Mouse (Mus musculus) liver, embryonic 16.5 days (tissue): ENCODE data around the gene Aatf. TPM values are rescaled to one million over a fixed set of nuclear protein-coding genes. Genes with fewer than 3 reads are reported as not detected.

Source experiments
- ATAC-seq: fragments of 200-750 bp; cut with Nextera tagmentation; 2 replicates; pipeline ENCODE4 v1.8.0; 2017; ENCODE audit warnings: low read depth, mild to moderate bottlenecking, moderate number of reproducible peaks, moderate library complexity
- H3K27ac ChIP-seq: fragments of 300-500 bp; sonication (generic); 2 replicates; pipeline ENCODE4 v1.5.1; 2014; ENCODE audit warnings: mild to moderate bottlenecking, low read length
- H3K27me3 ChIP-seq: fragments of 300-500 bp; sonication (generic); 2 replicates; pipeline ENCODE4 v1.6.1; 2014; ENCODE audit warnings: low read depth, low read length, mixed read lengths; ENCODE audit not compliant: control insufficient read depth, insufficient read depth
- H3K36me3 ChIP-seq: fragments of 300-500 bp; sonication (generic); 2 replicates; pipeline ENCODE4 v1.6.1; 2014; ENCODE audit warnings: mild to moderate bottlenecking; ENCODE audit not compliant: control insufficient read depth, insufficient read depth
- H3K4me1 ChIP-seq: fragments of 300-500 bp; sonication (generic); 2 replicates; pipeline ENCODE4 v1.6.1; 2014; ENCODE audit warnings: low read depth, low read length, mixed read lengths; ENCODE audit not compliant: control insufficient read depth
- H3K4me2 ChIP-seq: fragments of 300-500 bp; sonication (generic); 2 replicates; pipeline ENCODE4 v1.6.1; 2014; ENCODE audit warnings: low read depth, low read length, mixed read lengths
- H3K4me3 ChIP-seq: fragments of 300-500 bp; sonication (generic); 2 replicates; pipeline ENCODE4 v1.5.1; 2014; ENCODE audit warnings: low read depth, mild to moderate bottlenecking, low read length
- H3K9ac ChIP-seq: fragments of 300-500 bp; sonication (generic); 2 replicates; pipeline ENCODE4 v1.6.1; 2014; ENCODE audit warnings: low read depth, low read length
- H3K9me3 ChIP-seq: fragments of 300-500 bp; sonication (generic); replicated peaks from 2 replicates; pipeline ENCODE4 v1.6.1; 2016; ENCODE audit warnings: low read length; ENCODE audit not compliant: control insufficient read depth
- WGBS: fragments of 180-500 bp; shearing (Covaris S2); extraction: QIAGEN DNeasy Blood & Tissue Kit; methylation state at CpG from one replicate; pipeline ENCODE4 v1.1.7; 2014; ENCODE audit not compliant: insufficient replicate concordance; 5-methylcytosine and 5-hydroxymethylcytosine counted together
- polyA plus RNA-seq: library from polyadenylated mRNA; unstranded; fragments of >200 nt; fragmentation: Nextera tagmentation; extraction: Ambion mirVana; gene quantifications from 2 replicates; pipeline ENCODE4 v1.2.1, GENCODE M21; 2015

Gene Aatf
- polyA plus RNA-seq: 23.3 and 25.8 TPM in 2 replicates

DNA sequence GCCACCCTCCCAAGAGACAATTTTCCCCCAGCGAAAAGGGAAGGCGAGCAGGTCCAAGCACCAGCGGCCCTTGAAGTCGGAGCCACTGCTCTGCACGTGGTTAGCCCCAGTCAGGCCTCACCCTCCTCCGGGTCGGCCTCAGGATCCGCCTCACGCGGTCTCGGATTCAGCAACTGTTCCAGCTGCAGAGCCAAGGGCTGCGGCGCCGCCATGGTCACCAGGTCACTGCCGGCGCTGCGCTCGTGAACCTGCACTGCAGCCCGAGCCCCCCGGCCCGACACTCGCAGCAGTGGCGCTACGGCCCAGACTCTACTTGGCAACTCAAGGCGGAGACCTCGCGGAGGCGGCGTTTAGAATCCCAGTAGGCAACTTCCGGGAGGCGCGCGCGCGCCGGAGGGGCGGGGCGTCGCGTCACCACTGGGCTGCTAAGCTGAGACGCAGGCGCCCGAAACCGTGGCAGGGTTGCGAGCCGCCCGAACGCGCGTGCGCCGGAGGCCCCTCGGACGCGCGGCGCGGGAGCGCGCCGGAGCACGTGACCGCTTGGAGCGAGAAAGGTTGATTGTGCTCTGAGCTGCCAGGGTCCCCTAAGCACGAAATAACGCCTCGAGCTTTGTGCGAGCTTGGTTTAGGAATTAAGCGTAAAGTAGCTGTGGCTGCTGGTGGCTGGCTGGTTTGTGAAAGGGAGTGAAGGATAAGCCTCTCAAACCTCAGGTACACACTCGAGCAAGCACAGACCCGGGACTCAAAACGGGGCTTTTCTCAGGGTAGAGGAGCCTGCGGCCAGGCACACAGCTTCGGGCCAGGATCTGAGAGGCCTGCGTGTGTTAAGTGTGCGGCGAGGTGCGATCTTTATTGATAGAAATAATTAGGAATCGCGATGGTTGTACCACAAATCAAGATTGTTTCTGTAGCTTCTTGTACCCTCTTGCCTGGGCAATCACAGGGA is at the start of gene Aatf:
Gene Aatf, minus strand, starts transcription at position 352 of the 946 bp plus-strand sequence.
- Histone ChIP-seq H3K36me3 (peaks cover 3% of the 10 kb centered on the region; the same call in 1 of the 2 replicates), H3K9me3 (no peaks in the 10 kb centered on the region), H3K4me1 (peaks cover 8% of the 10 kb centered on the region; the same call in 1 of the 2 replicates), H3K27me3 (peaks cover 40% of the 10 kb centered on the region), H3K9ac (peak within 1 kb of the TSS; percentile 87), H3K27ac (peak within 1 kb of the TSS; percentile 59; the same call in 1 of the 2 replicates), H3K4me2 (peak within 1 kb of the TSS; percentile 98), H3K4me3 (peak within 1 kb of the TSS; percentile 89)
- under 1% methylated on average over 80 of the region's 80 CpGs for WGBS
- peak; percentile 99 for ATAC-seq

DNA sequence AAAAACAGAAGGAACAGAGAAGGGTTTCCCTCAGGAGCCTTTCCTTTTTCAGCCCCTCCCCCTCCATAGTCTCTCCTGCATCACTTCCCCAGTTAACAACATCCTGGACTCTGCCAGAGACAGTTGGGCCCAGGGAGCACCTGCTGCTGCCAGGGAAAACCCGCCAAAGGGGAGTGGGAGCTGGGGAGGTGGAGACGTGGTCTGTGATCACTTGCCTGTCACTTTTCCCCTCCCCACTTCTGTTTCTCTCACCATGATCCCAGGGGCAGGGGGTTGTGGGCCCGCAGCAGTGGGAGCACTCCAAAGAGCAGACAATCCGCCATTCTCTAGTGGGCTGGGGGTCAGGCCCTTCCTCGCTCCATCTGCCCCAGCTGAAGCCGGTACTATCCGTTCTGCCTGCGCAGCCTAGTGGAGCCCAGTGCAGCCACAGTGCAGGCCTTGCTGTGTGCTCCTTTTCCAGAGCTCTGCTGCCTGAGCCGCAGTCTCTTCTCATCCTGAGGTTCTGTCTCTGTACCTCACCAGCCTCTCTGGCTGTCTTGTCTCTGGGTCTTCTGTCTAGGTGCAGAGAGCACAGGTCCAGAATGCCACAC is 49.5 kb upstream of the Aatf start:
- Histone ChIP-seq H3K9me3 (no peaks in the 10 kb centered on the region), H3K27ac (no peak overlapping the region), H3K4me2 (no peak overlapping the region), H3K27me3 (0 out of 2 replicates have a peak, but pooled peaks cover 3% of the 10 kb centered on the region), H3K36me3 (no peaks in the 10 kb centered on the region), H3K9ac (no peak overlapping the region), H3K4me1 (no peaks in the 10 kb centered on the region), H3K4me3 (no peak overlapping the region)
- WGBS: 29% methylated on average over 9 of the region's 9 CpGs
- ATAC-seq: no peak

DNA sequence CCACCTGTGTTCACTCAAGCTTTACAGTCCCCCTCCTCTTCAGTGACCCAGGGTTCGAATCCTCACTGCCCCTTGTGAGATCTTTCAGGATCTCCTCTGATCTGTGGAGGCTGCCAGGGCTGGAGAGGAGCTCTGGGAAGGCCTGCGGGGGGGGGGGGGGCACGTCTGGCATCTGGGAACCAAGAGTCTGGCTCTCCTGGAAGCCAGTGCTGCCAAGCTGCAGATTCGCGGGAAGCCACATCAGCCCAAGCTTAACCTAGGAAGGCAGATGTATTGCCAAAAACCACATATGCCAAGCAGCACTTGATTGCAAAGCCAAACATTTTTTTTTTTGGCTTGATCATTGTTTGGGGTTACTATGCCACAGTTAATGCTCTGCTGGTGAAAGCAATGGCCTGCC is 48.2 kb upstream of the Aatf start:
- 56% methylated on average over 5 of the region's 5 CpGs for WGBS
- H3K27me3 ChIP-seq: 0 out of 2 replicates have a peak, but pooled peaks cover 3% of the 10 kb centered on the region
- no peak overlapping the region for H3K4me2 ChIP-seq
- no peaks in the 10 kb centered on the region for H3K4me1 ChIP-seq
- H3K36me3 ChIP-seq: no peaks in the 10 kb centered on the region
- no peaks in the 10 kb centered on the region for H3K9me3 ChIP-seq
- H3K4me3 ChIP-seq: no peak overlapping the region
- H3K9ac ChIP-seq: no peak overlapping the region
- ATAC-seq: no peak
- H3K27ac ChIP-seq: no peak overlapping the region

DNA sequence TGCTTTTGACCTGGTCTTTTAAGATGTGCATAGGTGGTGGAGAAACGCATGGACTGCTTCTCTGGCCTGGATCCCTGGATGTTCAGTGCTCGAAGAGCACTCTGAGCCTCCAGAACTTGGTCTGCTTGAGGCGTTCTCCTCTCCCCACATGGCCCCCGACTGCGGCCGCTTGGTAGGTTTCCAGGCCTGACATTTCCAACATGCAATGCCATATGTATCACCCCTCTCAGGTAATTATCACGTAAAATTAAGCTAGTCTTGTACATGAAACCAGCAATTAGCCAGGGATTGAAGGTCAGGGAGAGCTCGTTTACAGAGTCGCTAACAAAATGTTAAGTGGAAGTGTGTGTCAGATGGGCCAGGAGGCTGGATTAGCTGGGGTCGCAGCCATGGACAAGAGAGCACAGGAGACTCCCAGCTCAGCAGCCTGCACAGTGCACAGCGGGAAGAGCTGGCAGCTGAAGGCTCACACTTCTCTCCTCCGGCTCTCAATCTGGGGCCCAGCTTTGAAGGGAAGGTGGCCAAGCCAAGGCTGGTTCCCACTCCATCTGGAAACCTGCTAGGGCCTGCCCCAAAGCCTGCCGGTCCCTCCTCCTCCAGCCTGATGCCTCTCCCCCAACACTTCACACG is 40.6 kb upstream of the Aatf start:
- Histone ChIP-seq H3K9ac (no peak overlapping the region), H3K9me3 (no peaks in the 10 kb centered on the region), H3K4me3 (no peak overlapping the region), H3K27me3 (no peaks in the 10 kb centered on the region), H3K36me3 (no peaks in the 10 kb centered on the region), H3K27ac (no peak overlapping the region), H3K4me2 (no peak overlapping the region), H3K4me1 (no peaks in the 10 kb centered on the region)
- 73% methylated on average over 14 of the region's 14 CpGs for WGBS
- no peak for ATAC-seq

DNA sequence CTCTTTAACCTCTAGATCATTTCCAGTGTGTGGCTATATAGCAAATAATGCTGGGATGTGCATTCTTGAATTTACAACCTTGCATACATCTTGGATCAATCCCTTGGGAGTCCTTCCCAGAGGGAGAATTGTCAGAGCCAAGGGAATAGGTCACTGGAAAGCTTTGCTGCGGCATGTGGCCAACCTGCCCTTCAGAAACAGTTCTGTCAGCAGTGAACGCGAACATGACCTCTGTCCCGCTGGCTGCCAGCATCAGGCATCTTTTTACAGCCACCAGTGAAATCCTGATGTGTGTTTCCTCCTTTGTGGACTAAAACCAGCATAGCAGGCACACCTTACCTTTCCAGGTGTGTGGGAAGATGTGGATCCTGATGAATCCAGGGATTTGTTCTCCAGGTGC is 38.0 kb upstream of the Aatf start:
- H3K4me2 ChIP-seq: no peak overlapping the region
- no peak overlapping the region for H3K4me3 ChIP-seq
- no peak for ATAC-seq
- H3K27me3 ChIP-seq: no peaks in the 10 kb centered on the region
- no peaks in the 10 kb centered on the region for H3K36me3 ChIP-seq
- H3K9me3 ChIP-seq: no peaks in the 10 kb centered on the region
- WGBS: 69% methylated on average over 4 of the region's 4 CpGs
- no peaks in the 10 kb centered on the region for H3K4me1 ChIP-seq
- H3K27ac ChIP-seq: no peak overlapping the region
- no peak overlapping the region for H3K9ac ChIP-seq

DNA sequence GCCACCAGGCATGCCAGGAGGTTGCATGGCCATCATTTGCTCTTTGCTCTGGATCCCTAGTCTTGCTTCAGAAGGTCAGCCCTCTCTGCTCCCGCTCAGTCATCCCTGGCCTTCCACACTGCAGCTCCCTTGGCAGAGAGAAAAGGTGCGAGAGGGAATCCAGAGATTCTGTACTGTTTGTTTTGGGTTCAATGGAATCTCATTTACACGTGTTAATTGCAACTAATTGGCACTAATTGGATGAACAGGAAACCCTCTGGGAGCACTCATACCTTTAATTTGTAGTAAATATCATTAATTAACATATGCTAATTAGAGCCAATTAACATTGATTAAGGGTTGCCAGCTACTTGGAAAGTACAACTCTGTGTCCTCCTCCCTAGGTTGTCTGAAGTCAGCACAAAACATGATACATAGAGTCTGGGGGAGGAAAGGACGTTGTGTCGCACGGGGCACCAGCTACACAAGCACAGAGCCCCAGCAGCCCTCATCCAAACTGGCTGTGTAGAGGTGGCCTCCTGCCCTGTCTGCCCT is 36.0 kb upstream of the Aatf start:
- Histone ChIP-seq H3K4me3 (no peak overlapping the region), H3K27ac (no peak overlapping the region), H3K9me3 (no peaks in the 10 kb centered on the region), H3K4me1 (no peaks in the 10 kb centered on the region), H3K9ac (no peak overlapping the region), H3K27me3 (no peaks in the 10 kb centered on the region), H3K4me2 (no peak overlapping the region), H3K36me3 (no peaks in the 10 kb centered on the region)
- 43% methylated on average over 6 of the region's 6 CpGs for WGBS
- ATAC-seq: no peak

DNA sequence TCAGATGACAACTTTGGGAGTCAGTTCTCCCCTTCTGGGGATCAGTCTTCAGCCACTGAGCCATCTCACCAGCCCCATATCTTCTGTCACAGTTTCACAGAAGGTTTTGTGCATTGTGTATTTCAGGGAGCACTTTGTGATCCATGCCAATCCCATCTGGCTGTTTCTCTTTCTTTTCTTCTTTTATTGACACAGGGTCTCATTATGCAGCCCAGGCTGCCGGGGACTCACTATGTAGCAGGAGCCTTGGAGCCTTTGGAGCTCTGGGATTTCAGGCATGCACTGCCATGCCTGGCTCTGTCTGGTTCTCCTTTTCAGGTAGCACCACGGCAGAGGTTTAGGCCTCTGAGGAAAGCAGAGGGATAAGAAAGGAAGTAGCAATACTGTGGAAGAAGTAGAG is 35.0 kb upstream of the Aatf start:
- no peak for ATAC-seq
- 51% methylated on average over 2 of the region's 2 CpGs for WGBS

DNA sequence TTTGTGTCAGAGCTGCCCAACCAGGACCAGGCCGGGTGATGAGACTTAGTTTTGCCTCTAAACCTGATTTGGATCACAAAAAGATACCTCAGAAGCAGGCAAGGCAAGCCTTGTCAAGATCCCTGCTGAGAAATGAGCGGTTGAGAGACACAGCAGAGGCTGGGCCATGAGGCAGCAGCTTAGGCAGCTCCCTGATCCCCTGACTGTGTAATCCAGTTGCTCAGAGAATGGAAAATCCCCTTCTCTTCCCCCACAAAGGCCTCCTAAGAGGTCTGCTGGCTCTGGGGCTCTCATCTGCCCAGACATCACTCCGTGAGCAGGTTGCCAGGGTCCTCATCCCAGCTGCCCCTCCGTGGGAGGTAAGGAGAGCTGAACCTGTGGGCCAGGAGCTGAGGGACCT is 26.7 kb upstream of the Aatf start:
- ATAC-seq: no peak
- WGBS: 16% methylated on average over 4 of the region's 4 CpGs
- Histone ChIP-seq H3K36me3 (no peaks in the 10 kb centered on the region), H3K27me3 (peaks cover 11% of the 10 kb centered on the region; the same call in 1 of the 2 replicates), H3K9ac (no peak overlapping the region), H3K9me3 (no peaks in the 10 kb centered on the region), H3K4me3 (no peak overlapping the region), H3K4me1 (no peaks in the 10 kb centered on the region), H3K27ac (no peak overlapping the region), H3K4me2 (no peak overlapping the region)

More for the DNA sequence above, 35.0 kb upstream of the Aatf start:
- Histone ChIP-seq H3K27ac (no peak overlapping the region), H3K9me3 (no peaks in the 10 kb centered on the region), H3K36me3 (no peaks in the 10 kb centered on the region), H3K4me2 (no peak overlapping the region), H3K4me1 (no peaks in the 10 kb centered on the region), H3K4me3 (no peak overlapping the region), H3K27me3 (no peaks in the 10 kb centered on the region), H3K9ac (no peak overlapping the region)
